Mouse (Mus musculus) cerebellum, adult 2 months (tissue): ENCODE measurements at regions not wholly inside any gene's neighbourhood (a gene's known extent, or its start where the extent isn't known, plus 50 kb on each side); places are given as distances from the start of the nearest gene placed in this dataset.

Experiments
- CTCF ChIP-seq: fragments of 200-500 bp; IDR thresholded peaks from 2 replicates; pipeline ENCODE4 v1.5.1; 2011; ENCODE audit warnings: low read depth, mild to moderate bottlenecking, control low read depth, low read length, moderate library complexity, borderline replicate concordance; ENCODE audit not compliant: insufficient read depth
- POLR2A ChIP-seq: fragments of 200-500 bp; IDR thresholded peaks from 2 replicates; pipeline ENCODE4 v1.6.1; 2011; ENCODE audit warnings: low read length, control low read depth, borderline replicate concordance; ENCODE audit not compliant: insufficient read depth

DNA sequence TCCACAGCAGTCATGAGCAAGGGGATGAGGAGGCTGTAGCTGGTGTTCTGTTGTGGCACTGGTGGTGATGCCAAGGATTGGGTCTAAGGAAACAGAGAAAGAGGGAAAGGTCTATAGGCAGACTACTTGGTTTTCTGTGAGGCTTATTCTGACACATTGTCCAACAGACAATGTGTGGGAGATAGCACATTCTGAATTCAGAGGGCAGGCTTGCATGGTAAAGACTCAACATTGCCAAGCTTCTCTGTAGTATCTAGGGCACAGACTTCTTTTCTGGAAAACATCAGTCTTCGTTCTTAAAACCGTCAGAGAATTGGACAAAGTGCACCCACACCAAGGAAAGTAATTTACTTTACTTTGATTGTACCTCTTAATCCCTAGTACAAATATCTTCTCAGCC lies 218.7 kb upstream of the Tenm4 start:
- TF ChIP-seq POLR2A (no peak), CTCF (no peak)
